Mouse (Mus musculus) telencephalon, adult 2 months (tissue): ENCODE results near the gene Akap6.

ENCODE experiments used
- DNase-seq: peaks from one replicate; pipeline ENCODE4 v3.0.0-alpha.2; 2011; ENCODE audit warnings: low read depth, low spot score

Gene Akap6

GRCm38 (mm10) chr12:52904046-52904445 is 204.9 kb downstream of the Akap6 start:
- no peak for DNase-seq

GRCm38 (mm10) chr12:52908448-52909066 is 209.4 kb downstream of the Akap6 start:
- no peak for DNase-seq

- DNase-seq = no peak
Measured at GRCm38 (mm10) chr12:52910345-52910744, 211.2 kb downstream of the Akap6 start.

GRCm38 (mm10) chr12:52910819-52911218 is 211.6 kb downstream of the Akap6 start:
- DNase-seq = no peak

GRCm38 (mm10) chr12:52918939-52919338 is 219.8 kb downstream of the Akap6 start:
- no peak for DNase-seq

GRCm38 (mm10) chr12:52922510-52922909 is 223.3 kb downstream of the Akap6 start:
- no peak for DNase-seq

- no peak for DNase-seq
Measured at GRCm38 (mm10) chr12:52925448-52925847, 226.3 kb downstream of the Akap6 start.

GRCm38 (mm10) chr12:52933832-52934231 is 234.6 kb downstream of the Akap6 start:
- DNase-seq = no peak

- DNase-seq = no peak
Measured at GRCm38 (mm10) chr12:52934989-52935388, 235.8 kb downstream of the Akap6 start.

GRCm38 (mm10) chr12:52938786-52939185 is 239.6 kb downstream of the Akap6 start:
- DNase-seq = no peak

GRCm38 (mm10) chr12:52939324-52939946 is 240.3 kb downstream of the Akap6 start:
- no peak for DNase-seq

- DNase-seq = no peak
Measured at GRCm38 (mm10) chr12:52941941-52942340, 242.8 kb downstream of the Akap6 start.

- no peak for DNase-seq
Measured at GRCm38 (mm10) chr12:52944274-52944673, 245.1 kb downstream of the Akap6 start.

GRCm38 (mm10) chr12:52944949-52945348 is 245.8 kb downstream of the Akap6 start:
- no peak for DNase-seq

- DNase-seq = no peak
Measured at GRCm38 (mm10) chr12:52950660-52951059, 251.5 kb downstream of the Akap6 start.

- DNase-seq = no peak
Measured at GRCm38 (mm10) chr12:52957587-52957986, 258.4 kb downstream of the Akap6 start.

- no peak for DNase-seq
Measured at GRCm38 (mm10) chr12:52957994-52958393, 258.8 kb downstream of the Akap6 start.

- DNase-seq = no peak
Measured at GRCm38 (mm10) chr12:52991745-52992144, 292.6 kb downstream of the Akap6 start.

GRCm38 (mm10) chr12:53012336-53012735 is 313.2 kb downstream of the Akap6 start:
- DNase-seq = no peak

GRCm38 (mm10) chr12:53014539-53014938 is 315.4 kb downstream of the Akap6 start:
- DNase-seq = no peak

- no peak for DNase-seq
Measured at GRCm38 (mm10) chr12:53024575-53025246, 325.5 kb downstream of the Akap6 start.

GRCm38 (mm10) chr12:53027308-53027707 is 328.1 kb downstream of the Akap6 start:
- peak; percentile 55 for DNase-seq

- peak; percentile 53 for DNase-seq
Measured at GRCm38 (mm10) chr12:53028926-53029325, 329.7 kb downstream of the Akap6 start.
